Mouse (Mus musculus) right cerebral cortex, postnatal 4 days (tissue): ENCODE data around the gene Ccr1.

ENCODE experiments used
- DNase-seq: peaks from one replicate; pipeline ENCODE4 v3.0.0-alpha.2; 2022

Gene Ccr1

GRCm38 (mm10) chr9:123951176-123951575, 17.3 kb downstream of the Ccr1 start:
- DNase-seq, result no peak

- no peak for DNase-seq
Observed at GRCm38 (mm10) chr9:123949432-123949831, 19.1 kb downstream of the Ccr1 start.

- no peak for DNase-seq
Observed at GRCm38 (mm10) chr9:123947815-123948214, 20.7 kb downstream of the Ccr1 start.

- DNase-seq, result no peak
Observed at GRCm38 (mm10) chr9:123942025-123942424, 26.5 kb downstream of the Ccr1 start.

GRCm38 (mm10) chr9:123941316-123941715, 27.2 kb downstream of the Ccr1 start:
- DNase-seq, result no peak

GRCm38 (mm10) chr9:123940628-123941027, 27.9 kb downstream of the Ccr1 start:
- DNase-seq, result no peak

- DNase-seq, result no peak
Observed at GRCm38 (mm10) chr9:123940168-123940567, 28.3 kb downstream of the Ccr1 start.

GRCm38 (mm10) chr9:123937989-123938388, 30.5 kb downstream of the Ccr1 start:
- no peak for DNase-seq

- no peak for DNase-seq
Observed at GRCm38 (mm10) chr9:123936604-123937280, 31.8 kb downstream of the Ccr1 start.

- no peak for DNase-seq
Observed at GRCm38 (mm10) chr9:123935776-123936175, 32.7 kb downstream of the Ccr1 start.

- no peak for DNase-seq
Observed at GRCm38 (mm10) chr9:123935346-123935745, 33.1 kb downstream of the Ccr1 start.

GRCm38 (mm10) chr9:123933716-123934445, 34.6 kb downstream of the Ccr1 start:
- no peak for DNase-seq

GRCm38 (mm10) chr9:123932911-123933675, 35.4 kb downstream of the Ccr1 start:
- no peak for DNase-seq

GRCm38 (mm10) chr9:123931761-123932700, 36.5 kb downstream of the Ccr1 start:
- DNase-seq, result no peak

GRCm38 (mm10) chr9:123930926-123931325, 37.6 kb downstream of the Ccr1 start:
- DNase-seq, result no peak

GRCm38 (mm10) chr9:123930476-123930875, 38.0 kb downstream of the Ccr1 start:
- DNase-seq, result no peak

GRCm38 (mm10) chr9:123929936-123930335, 38.6 kb downstream of the Ccr1 start:
- no peak for DNase-seq

- DNase-seq, result no peak
Observed at GRCm38 (mm10) chr9:123928759-123929246, 39.7 kb downstream of the Ccr1 start.

- no peak for DNase-seq
Observed at GRCm38 (mm10) chr9:123928118-123928758, 40.3 kb downstream of the Ccr1 start.

GRCm38 (mm10) chr9:123927281-123927960, 41.1 kb downstream of the Ccr1 start:
- no peak for DNase-seq

- peak; percentile 57 for DNase-seq
Observed at GRCm38 (mm10) chr9:123926041-123926440, 42.5 kb downstream of the Ccr1 start.
